Mouse (Mus musculus): Measurements from ENCODE around the gene Babam2. TPM values are rescaled to one million over a fixed set of nuclear protein-coding genes. Genes with fewer than 3 reads are reported as not detected.
"Not testable (repeated sequence)": the region's sequence is repeated elsewhere in the genome, so short reads cannot be mapped to it uniquely, and the experiment has no call there.

Gene Babam2
- polyA plus RNA-seq, 1 experiment from 2014 or later: 53.2 TPM

DNA sequence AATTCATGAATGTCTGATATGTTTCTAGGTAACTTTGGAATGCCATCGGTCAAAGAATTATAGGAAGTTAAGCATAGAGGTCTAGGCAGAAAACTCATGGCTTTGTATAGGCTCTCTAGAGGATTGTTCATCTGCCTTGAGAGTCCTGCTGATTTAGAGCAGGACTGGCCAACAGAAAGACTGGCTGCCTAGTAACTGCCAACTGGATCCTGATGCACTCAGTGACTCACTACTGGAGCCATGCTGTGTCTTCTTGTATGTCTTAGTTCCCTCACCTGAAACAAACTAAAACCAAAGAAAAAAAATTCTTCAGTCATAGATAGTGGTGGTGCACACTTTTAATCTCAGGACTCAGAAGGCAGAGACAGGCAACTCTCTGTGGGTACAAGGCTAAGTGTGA, 156.3 kb downstream of the Babam2 start:
- Histone ChIP-seq H3K27ac (no peak overlapping the region), H3K4me2 (no peak overlapping the region), H3K27me3 (replicated peaks) (no peaks in the 10 kb centered on the region), H3K4me1 (no peaks in the 10 kb centered on the region), H3K36me3 (replicated peaks) (no peaks in the 10 kb centered on the region), H3K9ac (no peak overlapping the region), H3K9me3 (no peaks in the 10 kb centered on the region), H3K4me3 (no peak overlapping the region)
- WGBS: 96% methylated on average over 1 of the region's 1 CpGs
- no peak for ATAC-seq (replicated peaks)

DNA sequence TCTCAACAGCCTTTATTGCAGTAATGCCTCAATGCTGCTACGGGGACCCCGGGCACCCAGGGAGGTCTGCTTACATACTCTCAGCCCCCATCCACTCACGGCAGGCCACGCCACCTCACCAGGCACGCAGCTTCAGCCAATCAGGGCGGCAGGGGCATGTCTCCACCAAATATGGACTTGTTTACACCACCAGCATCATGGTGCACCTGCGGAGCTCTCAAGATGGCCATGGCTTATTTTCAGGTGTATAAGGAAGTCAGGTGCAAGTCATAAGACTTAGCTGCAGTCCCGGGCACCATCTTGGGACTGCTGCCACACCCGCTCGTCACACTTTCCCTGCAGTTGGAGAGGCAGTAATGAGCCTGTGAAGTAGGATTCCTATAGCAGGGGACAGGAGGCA, 161.4 kb downstream of the Babam2 start:
- H3K4me2 ChIP-seq; H3K9ac ChIP-seq; ATAC-seq (replicated peaks); H3K27me3 ChIP-seq (replicated peaks); H3K4me3 ChIP-seq; H3K36me3 ChIP-seq (replicated peaks); H3K4me1 ChIP-seq; H3K9me3 ChIP-seq; H3K27ac ChIP-seq: not testable (repeated sequence)
- WGBS: 89% methylated on average over 10 of the region's 10 CpGs

DNA sequence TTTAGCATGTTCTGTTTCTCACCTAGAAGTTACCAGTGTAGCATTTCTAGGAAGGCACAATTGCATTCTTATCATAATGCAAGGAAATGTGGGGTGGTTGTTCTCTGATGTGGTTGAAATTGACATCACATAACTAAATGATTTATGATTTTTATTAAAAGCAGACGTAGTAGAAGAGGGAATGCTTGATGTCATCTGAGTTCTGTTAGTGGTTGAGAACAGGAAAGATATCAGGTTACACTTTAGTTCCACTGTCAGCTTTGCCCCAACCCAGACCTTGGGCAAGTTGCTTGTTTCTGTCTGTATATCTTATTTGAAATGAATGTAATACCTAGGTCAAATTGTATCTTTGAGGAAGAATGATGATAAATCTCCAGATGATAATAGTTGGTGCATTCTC, 162.9 kb downstream of the Babam2 start:
- ATAC-seq (replicated peaks): no peak
- H3K27ac ChIP-seq: no peak overlapping the region
- H3K4me2 ChIP-seq: no peak overlapping the region
- H3K4me1 ChIP-seq: no peaks in the 10 kb centered on the region
- H3K36me3 ChIP-seq (replicated peaks): no peaks in the 10 kb centered on the region
- no peaks in the 10 kb centered on the region for H3K27me3 ChIP-seq (replicated peaks)
- H3K9me3 ChIP-seq: no peaks in the 10 kb centered on the region
- no peak overlapping the region for H3K4me3 ChIP-seq
- H3K9ac ChIP-seq: no peak overlapping the region
- WGBS: 76% methylated on average over 1 of the region's 1 CpGs

DNA sequence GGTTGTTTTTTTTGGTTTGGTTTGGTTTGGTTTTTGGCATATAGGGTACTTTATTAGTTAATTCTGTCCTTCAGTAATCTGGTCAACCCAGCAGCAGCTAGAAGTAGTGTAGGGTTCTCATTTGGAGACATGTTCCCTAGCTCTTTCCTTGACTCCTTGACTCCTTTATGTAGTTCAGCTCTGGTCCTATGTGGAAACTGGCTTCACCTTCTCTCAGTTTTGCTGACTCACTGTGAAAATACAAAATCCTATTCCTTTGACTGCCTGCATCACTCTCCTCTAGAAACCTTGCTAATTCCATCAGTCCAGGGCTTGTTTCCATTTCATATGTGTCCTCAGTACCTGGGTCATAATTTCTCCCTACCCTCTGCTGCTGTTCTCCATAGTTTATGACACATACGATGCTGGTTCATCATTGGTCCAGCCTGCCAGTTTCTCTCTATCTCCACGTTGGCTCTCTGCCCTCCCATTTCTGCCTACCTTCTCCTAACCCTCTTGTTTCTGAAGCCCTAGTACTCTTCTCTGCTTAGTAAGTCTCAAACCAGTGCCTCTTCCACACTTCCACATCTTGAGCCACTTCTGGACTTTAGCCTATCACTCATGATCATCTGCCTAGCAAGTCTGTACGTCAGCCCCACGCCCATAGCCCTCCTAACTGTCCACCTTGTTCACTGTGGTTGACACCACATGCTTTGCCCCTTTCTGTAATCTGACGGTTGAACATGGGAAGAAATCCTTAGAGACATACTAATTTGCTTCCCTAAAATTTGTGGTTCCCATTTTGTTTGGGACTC, 163.5 kb downstream of the Babam2 start:
- Histone ChIP-seq H3K27ac (no peak overlapping the region), H3K36me3 (replicated peaks) (no peaks in the 10 kb centered on the region), H3K4me3 (no peak overlapping the region), H3K4me1 (no peaks in the 10 kb centered on the region), H3K9ac (no peak overlapping the region), H3K27me3 (replicated peaks) (no peaks in the 10 kb centered on the region), H3K9me3 (no peaks in the 10 kb centered on the region), H3K4me2 (no peak overlapping the region)
- ATAC-seq (replicated peaks): no peak
- 93% methylated on average over 5 of the region's 5 CpGs for WGBS

DNA sequence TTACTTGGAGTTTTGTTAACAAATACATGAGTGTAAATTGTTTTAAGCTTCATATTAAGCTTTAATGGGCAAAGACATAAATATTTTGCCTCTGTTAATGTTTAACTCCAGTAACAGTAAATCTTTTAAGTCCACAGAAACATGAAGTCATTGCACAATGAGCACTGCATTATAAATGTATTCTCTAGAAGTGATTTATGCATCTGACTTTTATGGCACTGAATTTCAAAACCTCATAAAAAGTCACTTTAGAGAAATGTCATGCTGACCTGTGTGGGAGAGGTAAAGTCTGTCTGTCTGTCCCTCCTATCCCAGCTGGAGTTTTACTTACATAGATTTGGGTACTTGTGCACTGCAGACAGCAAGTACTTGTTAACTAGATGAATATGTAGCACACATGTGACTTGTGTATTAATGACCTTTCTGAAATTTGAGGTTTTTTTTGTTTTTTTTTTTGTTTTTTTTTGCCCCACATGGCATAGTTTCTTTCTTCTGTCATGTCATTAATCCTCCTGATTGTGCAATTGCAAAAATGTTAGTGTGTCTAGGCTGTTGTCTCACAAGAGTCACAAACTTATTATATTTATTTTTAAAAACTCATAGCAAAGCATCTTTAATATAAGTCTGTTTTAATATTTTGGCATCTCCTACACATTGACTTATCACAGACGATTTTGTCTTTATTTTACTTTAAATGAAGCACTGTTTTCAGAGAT, 165.4 kb downstream of the Babam2 start:
- no peak overlapping the region for H3K9ac ChIP-seq
- H3K4me1 ChIP-seq: no peaks in the 10 kb centered on the region
- WGBS: 82% methylated on average over 1 of the region's 1 CpGs
- H3K27ac ChIP-seq: no peak overlapping the region
- no peaks in the 10 kb centered on the region for H3K9me3 ChIP-seq
- H3K27me3 ChIP-seq (replicated peaks): no peaks in the 10 kb centered on the region
- H3K4me3 ChIP-seq: no peak overlapping the region
- H3K36me3 ChIP-seq (replicated peaks): no peaks in the 10 kb centered on the region
- ATAC-seq (replicated peaks): no peak
- no peak overlapping the region for H3K4me2 ChIP-seq

DNA sequence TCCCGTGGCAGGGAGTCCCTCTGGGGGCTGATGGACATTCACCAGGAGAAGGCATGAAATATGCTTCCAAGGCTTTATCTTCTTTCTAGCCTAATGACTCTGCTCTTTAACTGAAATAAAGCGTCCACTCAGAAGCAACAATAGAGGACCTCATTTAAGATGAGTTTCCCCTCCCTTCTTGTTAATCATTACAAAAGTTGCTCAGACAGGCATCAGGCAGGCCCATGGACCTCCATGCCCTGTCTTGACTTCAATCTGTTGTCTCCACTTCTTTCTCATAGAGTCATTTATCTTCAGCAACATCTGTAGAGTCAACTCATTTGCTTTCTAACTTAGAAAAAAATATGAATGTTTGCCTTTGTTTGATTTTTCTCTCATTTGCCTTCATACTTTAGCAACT, 166.6 kb downstream of the Babam2 start:
- no peak for ATAC-seq (replicated peaks)
- H3K4me1 ChIP-seq: no peaks in the 10 kb centered on the region
- H3K4me3 ChIP-seq: no peak overlapping the region
- no peaks in the 10 kb centered on the region for H3K27me3 ChIP-seq (replicated peaks)
- no peaks in the 10 kb centered on the region for H3K36me3 ChIP-seq (replicated peaks)
- H3K4me2 ChIP-seq: no peak overlapping the region
- no peaks in the 10 kb centered on the region for H3K9me3 ChIP-seq
- 68% methylated on average over 2 of the region's 2 CpGs for WGBS
- H3K9ac ChIP-seq: no peak overlapping the region
- H3K27ac ChIP-seq: no peak overlapping the region

DNA sequence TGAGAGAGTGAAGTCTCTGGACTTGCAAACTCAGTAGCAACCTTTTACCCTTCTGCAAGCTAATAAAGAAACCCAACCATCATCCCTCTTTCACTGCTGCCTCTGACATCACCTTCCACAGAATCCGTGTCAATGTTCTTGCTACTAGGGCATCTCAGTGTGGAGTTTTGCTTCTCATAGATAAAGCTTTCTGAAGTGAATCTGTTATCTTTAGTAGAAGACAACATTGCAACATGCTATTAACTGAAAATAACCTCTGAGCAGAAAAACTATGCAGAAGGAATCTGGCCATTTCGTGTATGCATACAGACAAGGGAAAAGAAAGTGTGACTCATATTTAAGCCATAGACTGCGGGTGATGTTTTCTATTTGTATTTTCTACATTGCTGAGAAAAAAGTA, 168.6 kb downstream of the Babam2 start:
- H3K4me2 ChIP-seq: no peak overlapping the region
- ATAC-seq (replicated peaks): no peak
- H3K27ac ChIP-seq: no peak overlapping the region
- no peaks in the 10 kb centered on the region for H3K36me3 ChIP-seq (replicated peaks)
- H3K27me3 ChIP-seq (replicated peaks): no peaks in the 10 kb centered on the region
- WGBS: 92% methylated on average over 3 of the region's 3 CpGs
- no peaks in the 10 kb centered on the region for H3K4me1 ChIP-seq
- H3K4me3 ChIP-seq: no peak overlapping the region
- no peaks in the 10 kb centered on the region for H3K9me3 ChIP-seq
- H3K9ac ChIP-seq: no peak overlapping the region

DNA sequence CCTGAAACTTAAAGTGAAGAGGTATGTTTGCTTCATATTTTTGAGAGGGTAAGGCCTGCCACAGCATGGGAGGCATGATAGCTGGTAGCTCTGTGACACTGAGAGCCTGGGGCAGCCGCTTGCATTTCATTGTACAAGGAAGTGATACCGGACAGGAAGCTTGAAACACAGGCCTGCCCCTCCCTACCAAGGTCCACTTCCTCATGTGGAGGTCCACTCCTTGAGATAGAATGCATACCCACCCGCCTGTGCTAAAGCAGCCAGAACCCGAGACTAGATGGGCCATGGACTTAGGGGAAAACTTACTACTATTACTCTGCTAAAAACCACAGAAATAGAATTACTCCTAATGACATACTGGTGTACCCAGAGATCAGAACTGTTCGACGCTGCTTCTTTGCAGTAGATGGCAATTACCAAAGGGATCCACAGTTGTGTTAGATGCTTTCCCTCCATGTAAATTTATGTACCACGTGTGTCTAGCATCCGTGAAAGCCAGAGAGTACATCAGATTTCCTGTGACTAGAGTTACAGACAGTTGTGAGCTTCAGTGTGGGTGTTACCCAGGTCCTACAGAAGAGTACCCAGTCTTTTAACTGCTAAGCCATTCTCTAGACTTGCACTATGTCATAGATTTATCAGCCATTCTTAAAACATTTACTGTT, 173.5 kb downstream of the Babam2 start:
- WGBS: 88% methylated on average over 8 of the region's 8 CpGs
- ATAC-seq (replicated peaks): no peak
- no peaks in the 10 kb centered on the region for H3K27me3 ChIP-seq (replicated peaks)
- H3K4me2 ChIP-seq: no peak overlapping the region
- no peaks in the 10 kb centered on the region for H3K9me3 ChIP-seq
- H3K9ac ChIP-seq: no peak overlapping the region
- no peak overlapping the region for H3K27ac ChIP-seq
- H3K4me3 ChIP-seq: no peak overlapping the region
- no peaks in the 10 kb centered on the region for H3K4me1 ChIP-seq
- no peaks in the 10 kb centered on the region for H3K36me3 ChIP-seq (replicated peaks)

DNA sequence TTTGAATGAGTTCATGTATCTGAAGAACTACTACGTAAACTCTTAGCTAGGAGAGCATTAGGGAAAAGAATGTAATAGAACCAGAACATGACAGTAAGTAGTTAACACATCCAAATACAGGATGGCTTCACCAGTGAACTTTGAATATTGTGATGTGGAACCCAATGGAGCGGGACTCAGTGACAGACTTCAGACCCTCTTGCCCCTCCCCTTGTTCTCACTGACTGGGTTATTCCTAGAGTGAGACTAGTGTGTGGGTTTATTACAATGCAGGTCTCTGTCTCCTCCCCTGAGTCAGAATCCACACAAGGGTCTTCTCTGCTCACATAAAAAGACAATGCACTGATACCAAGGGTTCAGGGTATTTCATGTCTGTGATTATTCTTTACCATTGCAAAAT, 175.8 kb downstream of the Babam2 start:
- H3K9ac ChIP-seq: no peak overlapping the region
- H3K4me3 ChIP-seq: no peak overlapping the region
- 85% methylated on average over 2 of the region's 2 CpGs for WGBS
- H3K27me3 ChIP-seq (replicated peaks): no peaks in the 10 kb centered on the region
- no peak overlapping the region for H3K27ac ChIP-seq
- H3K9me3 ChIP-seq: no peaks in the 10 kb centered on the region
- H3K4me2 ChIP-seq: no peak overlapping the region
- H3K4me1 ChIP-seq: no peaks in the 10 kb centered on the region
- H3K36me3 ChIP-seq (replicated peaks): no peaks in the 10 kb centered on the region
- no peak for ATAC-seq (replicated peaks)

DNA sequence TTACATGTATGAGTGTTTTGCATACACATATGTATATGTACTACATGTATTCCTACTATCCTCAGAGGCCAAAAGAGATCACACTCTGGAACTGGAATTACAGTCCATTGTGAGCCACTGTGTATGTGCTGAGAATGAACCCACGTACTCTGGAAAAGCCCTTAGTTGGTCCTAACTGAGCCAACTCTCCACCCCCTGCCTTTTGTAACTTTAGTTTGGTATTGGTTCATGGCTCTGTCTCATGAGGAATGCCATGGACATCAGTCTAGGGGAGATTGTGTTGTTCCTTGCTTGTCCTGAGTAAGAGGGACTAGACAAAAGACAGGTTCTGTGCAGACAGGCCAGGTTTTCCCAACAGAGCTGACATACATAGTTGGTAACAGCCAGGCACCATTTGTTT, 177.1 kb downstream of the Babam2 start:
- Histone ChIP-seq H3K27me3 (replicated peaks) (no peaks in the 10 kb centered on the region), H3K4me3 (no peak overlapping the region), H3K4me2 (no peak overlapping the region), H3K4me1 (no peaks in the 10 kb centered on the region), H3K36me3 (replicated peaks) (no peaks in the 10 kb centered on the region), H3K27ac (no peak overlapping the region), H3K9ac (no peak overlapping the region), H3K9me3 (no peaks in the 10 kb centered on the region)
- no peak for ATAC-seq (replicated peaks)
- 84% methylated on average over 1 of the region's 1 CpGs for WGBS

DNA sequence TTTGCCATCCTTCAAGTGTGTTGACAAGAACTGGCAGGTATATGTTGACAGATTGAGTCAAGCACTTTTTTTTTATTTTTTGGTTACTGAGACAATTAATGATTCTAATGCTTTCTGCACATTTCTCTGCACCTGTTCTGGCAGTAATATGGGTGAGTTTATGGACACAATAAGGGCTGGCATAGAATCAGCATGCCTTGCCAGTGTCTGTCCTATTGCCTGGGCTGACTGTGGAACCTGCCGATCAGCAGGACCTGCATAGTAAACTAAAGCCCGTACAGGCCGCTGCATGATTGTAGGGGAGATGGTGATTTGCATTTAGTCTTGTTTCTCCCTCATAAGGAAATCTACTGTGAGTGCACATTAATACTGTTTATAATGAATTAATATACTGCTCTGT, 178.0 kb downstream of the Babam2 start:
- no peak for ATAC-seq (replicated peaks)
- 89% methylated on average over 3 of the region's 3 CpGs for WGBS

DNA sequence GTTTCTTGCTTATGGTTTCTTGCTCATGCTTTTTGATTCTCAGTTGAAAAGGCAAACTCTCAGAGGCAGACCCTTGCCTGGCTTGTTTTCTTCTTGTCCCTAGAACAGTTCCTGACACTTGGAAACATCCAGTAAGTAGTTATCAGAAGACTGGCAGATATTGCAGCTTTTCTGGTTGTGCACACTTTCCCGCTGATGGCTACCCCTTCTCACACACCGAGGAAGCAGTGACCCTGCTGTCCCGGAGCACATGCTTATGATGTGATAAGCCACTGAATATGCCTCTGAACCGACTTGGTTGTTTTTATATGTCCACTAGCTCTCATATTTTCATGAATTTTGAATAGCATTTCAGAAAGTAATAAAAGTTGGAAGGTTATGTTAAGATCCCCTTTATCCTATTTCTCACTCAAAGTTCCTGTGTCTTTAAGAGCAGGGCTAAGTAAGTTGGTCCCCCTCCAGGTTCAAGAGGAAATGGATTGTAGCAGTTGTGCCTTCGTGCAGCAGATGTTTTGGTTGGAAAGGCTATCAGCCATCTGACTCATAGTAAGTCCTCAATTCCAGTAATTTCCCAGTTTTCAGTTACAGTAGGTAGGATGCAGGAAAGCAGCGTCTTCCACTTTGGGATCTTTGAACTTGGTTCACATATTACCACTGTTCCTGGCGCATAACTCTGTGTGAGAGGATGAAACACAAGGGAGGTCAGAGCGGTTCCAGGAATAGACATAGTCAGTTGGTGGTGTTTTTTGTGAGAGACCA, 178.9 kb downstream of the Babam2 start:
- Histone ChIP-seq H3K4me3 (no peak overlapping the region), H3K36me3 (replicated peaks) (no peaks in the 10 kb centered on the region), H3K4me1 (no peaks in the 10 kb centered on the region), H3K27me3 (replicated peaks) (no peaks in the 10 kb centered on the region), H3K9ac (no peak overlapping the region), H3K4me2 (no peak overlapping the region), H3K27ac (no peak overlapping the region), H3K9me3 (no peaks in the 10 kb centered on the region)
- 84% methylated on average over 8 of the region's 8 CpGs for WGBS
- ATAC-seq (replicated peaks): no peak

More for the DNA sequence above, 178.0 kb downstream of the Babam2 start:
- Histone ChIP-seq H3K9ac (no peak overlapping the region), H3K36me3 (replicated peaks) (no peaks in the 10 kb centered on the region), H3K9me3 (no peaks in the 10 kb centered on the region), H3K4me3 (no peak overlapping the region), H3K4me1 (no peaks in the 10 kb centered on the region), H3K27me3 (replicated peaks) (no peaks in the 10 kb centered on the region), H3K4me2 (no peak overlapping the region), H3K27ac (no peak overlapping the region)
